Mouse (Mus musculus) common myeloid progenitor, adult 5-6 weeks (primary cell): ENCODE measurements around the gene Dgkh. TPM values are rescaled to one million over a fixed set of nuclear protein-coding genes. Genes with fewer than 3 reads are reported as not detected.
"Not testable (repeated sequence)": the region's sequence is repeated elsewhere in the genome, so short reads cannot be mapped to it uniquely, and the experiment has no call there.

Experiments used
- ATAC-seq: replicated peaks from 2 replicates; pipeline ENCODE4 v1.8.0; 2016; ENCODE audit warnings: low read depth, mild to moderate bottlenecking, moderate TSS enrichment, inconsistent platforms; ENCODE audit not compliant: poor library complexity, severe bottlenecking
- total RNA-seq: library from RNA; stranded (forward); fragments of 200-1000, 187-1606 nt; gene quantifications from 2 replicates; pipeline ENCODE4 v1.2.3, GENCODE M21; 2017

The Dgkh gene
- total RNA-seq, 1 experiment from 2014 or later: 0.23 TPM

DNA sequence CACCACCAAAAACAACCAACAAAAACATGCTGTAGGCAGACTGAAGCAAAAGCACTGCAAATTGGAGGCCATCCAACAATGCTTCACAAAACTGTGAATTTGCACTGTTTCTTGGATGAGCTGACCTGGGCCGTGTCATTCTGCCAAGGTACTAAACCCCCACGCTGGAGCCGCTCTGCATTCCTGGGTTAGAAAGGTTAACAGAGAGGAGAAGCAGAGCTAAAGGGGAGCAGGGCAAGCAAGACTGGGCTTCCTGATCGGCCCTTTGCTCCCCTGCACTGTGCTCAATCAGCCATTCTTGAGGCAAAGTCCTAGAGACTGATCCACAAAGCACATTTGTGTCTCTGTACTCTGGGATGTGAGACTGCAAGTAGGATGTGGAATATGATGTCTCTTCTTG, 170.5 kb downstream of the Dgkh start:
- no peak for ATAC-seq

DNA sequence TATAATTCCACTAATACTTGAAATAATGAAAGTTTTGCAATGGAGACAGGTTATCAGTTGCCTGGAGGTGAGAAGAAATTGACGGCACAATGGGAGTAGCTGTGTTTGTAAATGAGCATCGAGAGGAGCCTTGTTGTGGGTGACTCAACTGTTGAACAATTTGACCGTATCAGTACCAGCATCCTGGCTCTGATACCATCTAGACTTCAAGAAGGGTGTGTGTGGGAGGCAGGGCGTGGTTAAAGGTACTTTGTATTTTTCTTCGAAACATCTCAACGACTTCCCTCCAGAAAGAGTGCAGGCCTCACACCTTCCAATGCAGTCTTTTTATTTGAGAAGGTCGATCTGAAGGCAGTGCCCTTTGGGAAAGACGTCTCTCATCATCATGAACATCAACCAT, 173.5 kb downstream of the Dgkh start:
- ATAC-seq: no peak

DNA sequence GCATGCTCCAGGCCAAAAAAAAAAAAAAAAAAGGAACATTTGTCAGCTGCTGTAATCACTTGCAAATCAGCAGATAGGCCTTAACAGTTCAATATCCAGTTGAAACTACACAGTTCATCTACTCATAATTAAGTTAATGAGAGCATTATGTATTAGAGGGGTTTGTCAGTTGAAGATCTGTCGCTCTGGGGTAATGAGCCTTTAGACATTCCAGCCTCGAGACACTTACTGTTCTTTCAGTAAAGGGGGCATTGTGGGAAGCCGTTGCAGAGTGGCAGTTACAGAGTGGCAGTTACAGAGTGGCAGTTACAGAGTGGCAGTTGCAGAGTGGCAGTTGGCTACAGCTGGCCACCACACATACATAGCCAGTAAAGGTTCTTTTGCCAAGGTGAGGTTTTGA, 177.7 kb downstream of the Dgkh start:
- ATAC-seq: not testable (repeated sequence)

DNA sequence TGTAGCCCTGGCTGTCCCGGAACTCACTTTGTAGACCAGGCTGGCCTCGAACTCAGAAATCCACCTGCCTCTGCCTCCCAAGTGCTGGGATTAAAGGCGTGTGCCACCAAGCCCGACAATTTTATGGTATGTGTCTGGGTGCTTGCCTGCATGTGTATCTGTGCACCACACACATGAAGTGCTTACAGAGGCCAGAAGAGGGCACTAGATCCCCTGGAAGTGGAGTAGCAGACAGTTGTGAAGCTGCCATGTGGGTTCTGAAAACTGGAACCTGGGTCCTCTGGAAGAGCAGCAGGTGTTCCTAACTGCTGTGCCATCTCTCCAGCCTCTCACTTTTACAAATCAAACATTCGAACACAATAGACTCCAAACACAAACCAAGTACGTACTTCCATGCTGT, 178.9 kb downstream of the Dgkh start:
- no peak for ATAC-seq

DNA sequence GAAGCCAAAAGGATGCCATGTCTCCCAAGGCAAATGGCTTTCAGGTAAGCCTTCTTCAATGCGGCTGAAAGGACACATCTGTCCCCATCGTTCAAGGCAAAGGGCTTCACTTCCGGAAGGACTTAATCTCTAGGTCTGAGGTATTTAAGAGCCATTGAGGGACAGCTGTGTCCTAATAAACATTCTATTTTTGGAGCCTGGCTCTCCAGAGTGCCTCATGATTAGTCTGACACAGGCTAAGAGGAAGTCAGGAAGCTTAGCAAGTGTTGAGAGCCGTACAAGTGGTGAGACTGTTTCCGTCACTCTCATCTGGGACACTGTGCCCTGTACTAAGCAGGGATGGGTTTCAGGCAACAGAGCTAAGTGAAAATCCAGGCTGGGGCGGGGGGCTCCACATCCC, 183.8 kb downstream of the Dgkh start:
- ATAC-seq: peak; percentile 77

DNA sequence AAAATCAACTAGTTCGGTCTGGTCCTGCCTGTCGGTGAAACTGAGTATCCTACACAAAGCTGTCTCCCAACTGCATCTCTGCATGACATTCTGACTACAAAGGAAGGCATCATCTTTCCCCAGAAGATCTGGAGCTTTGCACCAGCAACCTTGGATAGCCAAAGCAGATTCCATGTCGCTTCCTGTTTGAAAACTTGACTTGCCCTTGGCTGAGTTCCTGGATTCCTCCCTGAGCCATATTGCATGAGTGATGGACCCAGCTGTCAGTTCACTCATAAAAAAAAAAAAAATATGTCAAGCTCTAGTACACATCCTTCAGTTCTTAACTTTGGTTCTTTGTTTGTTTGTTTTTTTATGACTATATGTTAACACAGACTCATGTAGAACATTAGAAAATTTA, 191.3 kb downstream of the Dgkh start:
- ATAC-seq: no peak

DNA sequence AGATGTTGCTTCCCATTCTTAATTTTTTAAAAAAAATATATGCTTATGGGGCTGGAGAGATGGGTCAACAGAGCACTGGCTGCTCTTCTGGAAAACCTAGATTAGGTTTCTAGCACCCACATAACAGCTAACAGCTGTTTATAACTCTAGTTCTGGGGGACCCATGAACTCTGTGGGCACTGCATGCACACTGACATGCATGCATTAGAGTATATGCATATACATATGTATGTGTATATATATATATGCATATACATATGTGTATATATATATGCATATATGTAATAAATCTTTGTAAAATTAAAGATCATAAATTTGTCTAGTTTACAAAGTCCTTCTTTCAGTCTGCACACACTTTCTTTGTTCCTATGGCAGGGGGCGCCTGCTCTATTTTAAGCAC, 192.8 kb downstream of the Dgkh start:
- no peak for ATAC-seq

DNA sequence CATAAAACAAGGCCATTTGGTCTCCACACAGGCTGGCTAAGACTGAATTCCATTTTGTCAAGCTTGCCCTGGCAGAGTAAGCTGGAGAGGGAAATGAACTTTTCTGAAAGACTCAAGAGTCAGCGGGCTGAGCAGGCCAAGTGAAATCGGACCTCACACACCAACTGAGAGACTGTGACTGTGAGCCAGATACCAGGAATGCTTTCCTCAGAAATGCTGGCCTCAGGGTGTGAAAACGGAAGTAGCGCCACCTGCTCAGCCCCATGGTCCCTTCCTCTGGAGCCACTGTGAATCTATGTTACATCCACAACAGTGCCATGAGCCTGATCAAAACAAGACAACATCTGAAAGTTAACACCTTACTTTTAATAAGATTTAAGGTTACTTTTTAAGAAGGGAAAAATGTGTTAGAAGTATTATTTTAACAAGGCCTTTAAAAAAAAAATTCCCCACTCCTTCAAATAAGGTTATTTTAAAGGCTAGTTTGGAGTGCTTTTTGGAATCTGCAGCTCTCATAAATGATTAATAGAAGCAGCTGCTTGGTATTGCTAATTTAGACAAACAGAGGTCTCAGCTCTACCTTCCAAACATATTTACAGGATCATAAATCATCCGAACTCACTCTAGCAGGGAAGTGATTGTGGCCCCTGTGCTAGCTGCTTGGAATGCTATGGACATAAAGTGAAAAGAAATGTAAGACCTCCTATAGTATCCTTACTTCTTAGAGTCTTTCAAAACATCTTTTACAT, 193.8 kb downstream of the Dgkh start:
- no peak for ATAC-seq

DNA sequence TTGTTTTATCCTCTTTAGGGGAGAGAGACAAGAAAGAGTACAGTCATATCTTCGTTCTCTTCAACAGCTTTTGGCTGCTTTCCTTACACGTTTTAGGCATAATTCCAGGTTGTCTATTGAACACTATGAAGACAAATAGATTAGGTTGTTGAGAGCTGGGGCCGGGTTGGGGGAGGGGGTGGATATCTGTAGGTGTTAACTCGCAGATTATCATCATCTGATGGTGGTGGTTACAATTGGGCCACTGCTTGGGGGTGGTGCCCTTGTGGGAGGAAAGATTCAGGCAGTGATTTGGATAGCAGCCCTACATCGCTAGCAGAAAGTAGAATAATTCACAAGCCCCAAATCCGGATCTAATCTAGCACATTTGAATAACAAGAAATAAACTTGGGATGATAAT, 195.0 kb downstream of the Dgkh start:
- no peak for ATAC-seq

DNA sequence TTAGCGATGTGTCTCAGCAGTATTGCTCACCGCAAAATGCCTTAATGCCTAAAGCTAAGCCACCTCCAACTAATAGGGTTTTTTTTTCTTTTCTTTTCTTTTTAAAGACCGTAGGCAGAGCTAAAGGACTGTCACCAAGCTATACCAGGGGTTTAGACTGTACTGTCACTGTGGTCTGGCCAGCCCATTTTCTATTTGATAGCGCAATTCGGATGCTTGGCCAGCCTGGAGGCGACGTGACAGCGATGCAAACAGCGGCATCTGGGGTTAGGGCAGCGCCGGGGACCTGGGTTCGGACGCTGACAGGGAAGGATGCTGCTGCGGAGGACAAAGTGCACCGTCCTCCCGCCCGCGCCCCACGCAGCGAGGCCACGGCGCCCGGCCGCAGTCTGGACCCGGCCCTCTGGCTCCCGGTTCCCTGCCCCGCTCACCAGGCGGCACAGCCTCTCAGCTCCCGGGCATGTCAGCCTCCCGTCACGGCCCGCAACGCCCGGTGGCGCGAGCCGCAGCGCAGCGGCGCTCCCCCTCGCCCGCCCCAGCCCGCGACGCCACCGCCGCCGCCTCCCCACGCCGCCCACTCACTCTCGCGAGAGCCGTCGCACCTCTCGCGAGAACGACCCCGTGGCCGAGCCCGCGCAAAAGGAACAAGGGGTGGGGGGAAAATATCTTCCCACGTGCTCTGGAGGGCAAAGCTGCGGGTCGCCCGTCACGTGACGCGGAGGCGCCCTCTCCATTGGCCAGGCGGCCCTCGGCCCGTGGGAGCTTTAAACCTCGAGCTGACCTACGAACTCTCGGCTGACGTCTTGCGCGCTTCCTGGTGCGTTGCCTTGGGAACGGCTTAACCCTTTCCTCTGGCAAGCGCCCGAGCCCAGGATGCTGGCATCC, 196.1 kb downstream of the Dgkh start, which contains the start of gene Akap11:
Akap11 (minus strand) TSS at position 528 of the 885 bp plus-strand sequence.
- peak; percentile 93 for ATAC-seq

DNA sequence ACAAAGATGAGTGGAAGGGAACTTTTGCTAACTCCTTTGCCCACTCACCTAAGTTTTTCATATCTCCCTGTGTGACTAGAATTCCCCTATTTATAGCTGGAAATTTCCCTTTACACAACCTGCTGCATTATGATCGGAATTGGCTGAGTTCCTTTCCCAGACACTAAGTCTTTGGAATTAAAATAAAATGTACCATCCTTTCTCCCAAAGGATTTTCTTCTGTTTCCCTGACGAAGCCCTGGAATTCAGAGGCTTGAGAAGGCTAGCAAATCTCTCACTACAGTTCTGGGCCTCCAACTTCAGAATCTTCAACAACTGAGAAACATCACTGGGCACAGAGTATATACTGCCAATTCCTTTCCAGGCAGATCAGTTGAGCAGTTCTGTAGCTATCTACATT, 197.2 kb downstream of the Dgkh start:
- no peak for ATAC-seq

DNA sequence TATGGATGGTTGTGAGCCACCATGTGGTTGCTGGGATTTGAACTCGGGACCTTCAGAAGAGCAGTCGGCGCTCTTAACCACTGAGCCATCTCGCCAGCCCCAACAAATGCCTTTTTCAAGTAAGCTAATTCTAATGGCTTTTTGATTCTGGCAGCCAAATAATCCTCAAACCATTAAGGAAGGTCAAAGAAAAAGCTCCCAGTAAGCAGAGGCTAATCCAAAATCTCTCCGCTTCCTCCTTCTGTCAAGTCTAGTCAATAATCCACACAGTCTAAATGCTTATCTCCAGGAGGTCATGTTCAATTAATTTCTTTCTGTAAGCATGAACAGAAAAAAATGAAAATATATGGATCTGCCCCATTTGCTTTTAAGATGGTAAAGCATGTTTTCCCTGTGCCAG, 197.9 kb downstream of the Dgkh start:
- ATAC-seq: no peak

DNA sequence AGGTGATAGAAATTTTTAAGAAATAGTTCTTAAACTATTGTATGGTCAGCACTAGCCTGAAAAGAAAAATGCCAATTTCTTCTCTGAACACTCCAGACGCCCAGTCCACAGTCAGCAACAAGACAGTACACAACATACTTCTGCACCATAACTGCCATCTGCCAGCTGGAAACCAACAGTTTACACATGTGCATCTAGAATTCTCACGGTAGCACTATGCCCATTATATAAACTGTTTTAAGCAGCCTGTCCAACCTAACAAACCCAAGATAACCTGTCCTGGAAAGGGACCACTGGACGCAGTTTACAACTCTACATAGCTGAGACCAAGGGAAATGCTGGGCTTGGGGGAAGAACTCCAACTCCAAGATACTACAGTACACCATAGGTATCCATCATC, 198.9 kb downstream of the Dgkh start:
- no peak for ATAC-seq

DNA sequence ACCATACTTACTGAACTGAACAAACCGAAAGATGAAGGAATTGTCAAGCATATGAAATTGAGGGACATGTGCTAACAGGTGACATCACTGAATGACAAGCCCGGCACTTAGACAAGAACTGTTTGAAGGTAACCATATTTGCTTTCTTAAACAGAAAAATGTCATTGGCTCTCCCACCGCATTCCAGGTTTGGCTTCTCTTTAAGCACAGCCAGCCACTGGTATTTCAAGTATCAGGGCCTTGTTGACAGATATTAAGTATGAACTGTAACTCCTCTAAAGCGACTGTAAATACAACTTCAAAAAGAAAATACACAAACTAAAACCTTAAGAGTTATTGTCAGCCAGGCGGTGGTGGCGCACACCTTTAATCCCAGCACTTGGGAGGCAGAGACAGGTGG, 200.2 kb downstream of the Dgkh start:
- no peak for ATAC-seq

DNA sequence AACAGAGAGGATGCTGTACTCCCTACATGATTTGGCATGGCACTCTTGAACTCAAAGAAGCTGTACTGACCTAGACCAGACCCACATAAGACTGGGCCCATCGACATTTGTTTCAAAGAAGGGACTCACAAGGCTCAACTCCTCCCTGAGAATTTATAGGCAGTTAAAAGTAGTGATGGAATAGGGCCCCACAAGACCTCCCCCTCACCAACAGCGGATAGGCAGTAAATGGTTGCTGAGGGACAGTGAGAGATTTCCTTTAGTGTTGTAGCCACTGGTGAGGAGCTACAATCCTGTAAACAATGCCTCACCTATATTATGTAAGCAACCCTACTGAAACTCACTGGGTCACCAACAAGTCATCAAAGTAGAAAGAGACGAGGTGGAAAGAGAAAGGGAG, 202.3 kb downstream of the Dgkh start:
- no peak for ATAC-seq

DNA sequence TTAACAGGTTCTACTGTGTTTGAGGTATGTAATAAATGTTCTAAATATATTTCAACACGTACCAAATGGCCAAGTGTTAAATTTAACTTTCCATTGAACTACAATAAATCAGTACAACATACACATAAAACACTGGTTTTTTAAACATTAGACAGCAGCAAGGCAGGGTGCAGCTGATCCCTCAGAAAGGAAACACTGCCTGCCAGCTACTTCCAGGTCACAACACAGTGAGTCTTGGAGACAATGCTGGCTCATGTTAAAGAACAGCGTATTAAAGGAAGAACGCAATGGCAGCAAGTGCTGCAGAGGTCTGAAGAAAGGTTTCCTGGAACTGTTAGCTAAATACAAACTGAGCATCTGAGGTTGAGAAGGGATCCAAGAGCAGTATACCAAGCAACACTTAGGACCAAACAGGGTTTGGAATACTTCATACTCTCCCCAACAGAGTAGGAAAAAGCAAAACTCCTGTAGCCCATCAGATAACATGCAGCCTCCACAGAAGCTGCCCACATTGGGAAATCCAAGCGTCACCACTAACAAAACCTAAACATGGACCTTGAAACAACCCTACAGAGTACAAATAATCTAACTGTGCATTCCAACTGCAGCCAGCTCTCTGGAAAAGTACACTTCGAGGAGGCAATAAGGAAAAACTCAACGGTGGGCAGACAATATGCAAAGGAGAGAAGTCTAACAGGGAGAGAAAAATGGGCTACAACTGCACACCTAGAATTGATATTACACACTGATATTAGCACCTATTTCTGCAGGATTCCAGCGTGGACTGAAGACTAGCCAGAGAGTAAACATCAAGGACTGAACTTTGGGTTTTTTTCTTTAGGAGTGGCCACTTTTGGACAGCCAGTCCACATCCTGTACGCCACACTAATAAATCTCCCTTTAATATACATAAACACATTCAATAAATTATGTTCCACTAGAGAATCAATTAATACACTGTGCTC, 203.8 kb downstream of the Dgkh start:
- ATAC-seq: no peak

DNA sequence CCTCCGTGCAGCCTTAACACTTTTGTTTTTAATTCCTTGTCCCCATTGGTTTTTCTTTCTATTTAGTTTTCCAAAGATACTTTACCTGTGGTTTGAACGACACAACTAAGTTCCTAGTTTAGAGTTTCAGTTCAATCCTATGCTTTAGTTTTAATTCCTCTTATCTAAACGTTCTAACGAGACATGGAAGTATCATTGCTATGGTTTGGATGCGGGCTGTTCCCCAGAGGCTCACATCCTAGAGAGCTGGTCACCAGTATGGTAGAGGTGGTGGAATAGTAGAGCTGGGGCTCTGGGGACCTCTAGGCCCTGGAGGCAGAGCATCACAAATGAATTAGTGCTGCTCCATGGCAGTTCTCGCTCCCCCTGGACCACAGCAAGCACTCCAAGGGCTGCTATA, 205.7 kb downstream of the Dgkh start:
- ATAC-seq: peak; percentile 56

DNA sequence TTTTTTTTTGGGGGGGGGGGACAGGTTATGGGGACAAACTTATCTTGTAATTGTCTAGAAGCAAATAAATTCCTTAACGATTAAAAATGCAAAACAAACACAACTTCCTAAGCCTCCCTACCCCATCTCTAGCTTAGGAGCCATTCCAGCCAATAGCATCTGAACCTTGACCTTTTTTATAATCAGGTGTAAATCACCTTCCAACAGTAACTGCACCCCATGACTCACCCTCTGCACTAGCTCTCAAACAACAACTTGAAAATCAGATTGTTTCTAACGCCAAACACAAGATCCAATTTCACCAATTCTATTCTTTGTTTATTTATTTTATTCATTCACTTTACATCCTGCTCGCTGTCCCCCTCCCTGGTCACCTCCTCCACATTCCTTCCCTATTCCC, 206.1 kb downstream of the Dgkh start:
- ATAC-seq: no peak

DNA sequence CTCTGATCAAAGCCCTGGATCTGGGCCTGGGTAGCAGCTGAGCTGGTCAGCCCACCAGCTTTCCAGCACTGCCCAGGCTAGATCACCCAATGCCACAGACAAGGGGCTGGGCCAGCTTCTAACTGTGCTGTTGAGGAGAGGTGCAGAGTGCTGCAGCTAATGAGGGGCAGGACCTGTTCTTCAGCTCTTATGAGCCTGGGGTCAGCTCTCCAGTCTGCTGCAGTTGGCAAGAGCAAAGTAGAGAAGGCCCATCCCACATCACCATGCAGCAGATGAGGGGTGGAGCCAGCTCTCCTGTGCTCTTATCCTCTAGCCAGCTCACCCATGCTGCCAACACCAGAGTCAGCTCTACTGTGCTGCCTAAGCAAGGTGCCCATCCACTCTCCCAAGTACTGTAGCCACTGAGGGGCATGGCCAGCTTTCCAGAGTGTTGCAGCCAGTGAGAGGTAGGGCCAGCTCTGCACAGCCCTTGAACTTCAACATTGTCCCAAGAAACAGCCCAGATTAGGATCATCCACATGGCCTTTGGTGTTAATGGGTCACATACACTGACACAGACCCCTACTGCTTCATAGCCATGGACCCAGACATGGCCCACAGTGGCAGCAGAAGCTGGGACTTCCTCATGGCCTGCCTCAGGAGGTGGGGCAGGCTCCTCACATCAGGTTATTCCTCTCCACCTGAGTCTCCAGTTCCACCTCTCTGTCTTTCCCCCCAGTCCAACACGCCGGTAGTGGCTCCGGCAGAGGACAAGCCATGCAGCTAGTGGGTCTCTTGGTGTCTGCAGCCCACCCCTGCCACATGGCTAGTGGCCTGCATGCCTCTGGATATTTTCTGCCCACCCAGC, 206.7 kb downstream of the Dgkh start:
- peak; percentile 39 for ATAC-seq
